Mouse (Mus musculus): ENCODE measurements around the gene Gm10112. TPM values are rescaled to one million over a fixed set of nuclear protein-coding genes. Genes with fewer than 3 reads are reported as not detected.

The Gm10112 gene
- total RNA-seq (2022) = not detected

DNA sequence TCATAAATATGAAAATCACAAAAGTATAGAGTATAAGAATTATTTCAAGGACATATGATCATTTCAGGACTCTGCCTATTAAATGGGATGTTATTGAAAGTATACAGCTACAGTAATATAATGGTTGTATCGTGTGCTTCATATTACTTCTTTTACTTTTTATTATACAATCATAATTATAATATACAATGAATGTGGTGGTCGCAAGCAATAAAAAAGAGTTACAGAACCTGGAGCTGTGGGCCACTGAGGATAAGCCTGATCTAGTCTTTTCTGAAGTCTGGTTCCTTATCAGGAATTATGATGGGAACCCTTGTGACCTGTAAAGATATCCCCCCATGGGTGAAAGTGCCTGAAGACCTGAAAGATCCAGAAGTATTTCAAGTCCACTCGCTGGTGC, at the start of gene Gm10112:
Gm10112 (plus strand) TSS at position 301 of the 400 bp plus-strand sequence.
- no peak for DNase-seq (ENCODE audit: low spot score)

DNA sequence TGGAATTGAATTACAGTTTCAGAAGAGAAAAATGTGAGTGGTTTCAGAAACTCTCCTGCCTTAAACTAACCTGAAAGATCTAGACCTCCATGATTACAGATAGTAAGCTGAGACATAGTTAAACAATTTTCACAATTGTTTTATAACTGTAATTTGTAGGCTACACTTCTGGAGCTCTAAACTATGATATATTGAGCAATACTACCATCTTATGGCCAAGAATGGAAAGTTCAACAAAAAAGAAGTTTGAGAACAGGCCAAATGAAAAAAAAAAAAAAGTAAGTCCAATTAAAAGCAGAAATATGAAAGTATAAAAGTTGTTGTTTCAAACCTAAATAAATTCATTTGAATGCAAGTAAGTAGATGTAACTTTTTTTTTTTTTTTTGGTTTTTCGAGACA, 21.4 kb downstream of the Gm10112 start:
- no peak for DNase-seq (ENCODE audit: low spot score)

DNA sequence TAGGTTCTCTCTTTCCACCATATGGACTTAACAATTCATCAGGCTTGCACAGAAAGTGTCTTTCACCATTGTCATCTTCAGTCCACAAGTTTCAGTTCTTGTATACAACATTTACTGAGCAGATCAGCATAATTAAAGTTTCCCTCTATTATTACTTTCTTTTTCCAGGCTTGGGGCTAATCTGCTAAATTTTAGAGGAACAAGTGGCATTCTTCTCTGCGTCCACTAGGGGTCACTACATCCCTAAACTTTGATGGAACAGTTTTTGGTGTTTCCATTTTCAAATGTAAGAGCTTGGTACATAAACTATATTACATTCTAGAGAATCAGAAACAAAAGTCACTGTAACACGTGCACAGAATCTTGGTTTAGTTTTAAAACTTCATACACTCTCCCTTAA, 28.2 kb downstream of the Gm10112 start:
- DNase-seq (ENCODE audit: low spot score) = no peak

DNA sequence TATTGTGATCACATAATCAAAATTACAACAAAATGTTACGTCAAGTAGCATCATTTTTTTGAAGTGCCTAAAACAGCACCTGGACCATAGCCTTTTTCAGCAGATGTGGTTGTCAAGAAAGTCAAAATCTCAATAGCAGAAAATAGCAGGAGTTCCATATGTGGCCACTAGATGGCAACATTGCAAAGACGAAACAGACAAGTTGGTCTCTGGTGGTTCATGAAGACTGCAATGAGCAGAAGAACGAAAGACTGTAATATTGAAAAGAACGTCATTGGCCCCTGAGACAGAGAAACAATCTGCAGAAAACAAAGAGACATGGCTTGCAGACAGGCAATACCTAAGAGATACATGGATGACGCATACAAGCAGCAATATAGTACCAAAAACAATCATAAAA, 42.1 kb downstream of the Gm10112 start:
- no peak for DNase-seq (ENCODE audit: low spot score)

Other genes starting within 250 kb of the Gm10112 start
- not detected for gene Cylc1, start 57.9 kb upstream of the Gm10112 start, total RNA-seq (2022)

All from heart, adult 8-10 months (tissue).